Mouse (Mus musculus): ENCODE results near the gene Arhgef26. TPM values are rescaled to one million over a fixed set of nuclear protein-coding genes. Genes with fewer than 3 reads are reported as not detected.
A peak's percentile ranks its signal among the peaks of the same experiment; 100 is the strongest.

The Arhgef26 gene
- polyA plus RNA-seq, 2 experiments from 2014 or later, result 0.08 to 0.53 TPM

DNA sequence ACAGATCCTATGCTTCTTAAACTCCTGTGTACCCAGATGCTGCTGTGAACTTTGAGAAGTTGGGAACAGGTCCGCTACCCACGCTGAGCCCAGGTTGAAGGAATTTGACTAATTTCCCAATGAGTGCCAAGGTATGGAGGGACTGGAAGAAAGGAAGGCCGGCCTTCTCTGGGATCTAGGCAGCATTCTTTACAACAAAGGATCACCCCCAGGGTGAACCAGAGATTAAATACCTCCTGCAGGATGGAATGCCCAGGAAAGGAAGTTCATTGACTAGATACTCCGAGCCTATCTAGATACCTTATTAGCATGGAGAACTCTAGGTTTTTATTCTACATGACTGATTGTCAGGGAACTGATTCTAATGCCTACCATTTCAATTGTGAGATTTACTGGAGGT, 114.8 kb downstream of the Arhgef26 start:
- no peak for ATAC-seq

DNA sequence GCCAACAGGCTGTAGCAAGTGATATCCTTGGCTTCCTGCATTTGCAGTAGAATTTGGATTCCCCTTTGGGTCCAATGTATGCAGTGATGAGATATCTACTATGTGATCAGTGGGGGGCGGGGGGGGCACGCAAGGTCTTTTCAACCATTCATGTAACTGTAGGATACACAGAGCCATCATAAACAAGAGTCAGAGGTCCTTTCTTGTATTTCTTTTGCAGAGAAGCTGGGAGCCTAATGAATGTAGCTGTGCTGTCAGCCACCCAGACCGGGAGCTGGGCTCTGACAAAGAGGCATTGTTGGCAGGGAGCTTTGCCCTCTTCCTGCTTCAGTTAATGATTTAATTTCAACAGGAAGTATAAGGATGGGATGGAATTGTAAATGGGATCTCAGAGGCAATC, 116.0 kb downstream of the Arhgef26 start:
- ATAC-seq, result no peak

- no peak for ATAC-seq
These were observed 117.7 kb downstream of the Arhgef26 start for GRCm38 (mm10) chr3:62455854-62456253.

DNA sequence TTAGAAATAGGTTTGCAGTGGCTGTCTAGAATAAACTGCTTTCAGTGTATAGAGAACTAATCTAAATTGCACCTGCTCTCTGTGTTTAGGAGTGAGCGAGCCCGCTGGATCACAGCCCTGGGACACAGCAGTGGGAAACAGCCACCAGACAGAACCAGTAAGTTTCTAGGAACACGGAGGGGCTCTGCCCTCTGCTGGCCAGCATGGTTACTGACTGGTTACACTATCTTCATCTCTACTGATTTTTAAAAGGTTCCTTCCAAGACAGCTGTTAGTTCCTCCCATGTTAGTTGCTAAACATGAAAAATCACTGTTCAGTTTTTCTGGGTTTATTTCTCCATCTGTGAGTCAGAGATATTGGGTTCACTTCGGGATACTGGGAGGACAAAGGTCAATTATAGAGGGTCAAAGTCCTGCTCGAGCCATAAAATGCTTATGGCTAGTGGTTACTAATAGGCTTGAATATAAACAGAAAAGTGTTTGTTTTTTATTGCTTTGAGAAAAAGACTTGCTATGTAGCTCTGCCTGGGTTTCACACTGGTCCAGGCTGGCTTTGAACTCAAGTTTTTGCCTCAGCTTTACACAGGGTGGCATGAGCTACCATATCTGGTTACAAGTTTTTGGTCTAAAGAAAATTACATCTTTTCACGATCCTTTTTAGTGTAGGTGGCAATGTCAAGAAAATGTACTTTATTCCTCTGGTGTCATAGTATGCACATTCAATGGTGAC, 120.3 kb downstream of the Arhgef26 start:
- ATAC-seq, result peak; percentile 82

GRCm38 (mm10) chr3:62459483-62459882, 121.3 kb downstream of the Arhgef26 start:
- ATAC-seq, result no peak

DNA sequence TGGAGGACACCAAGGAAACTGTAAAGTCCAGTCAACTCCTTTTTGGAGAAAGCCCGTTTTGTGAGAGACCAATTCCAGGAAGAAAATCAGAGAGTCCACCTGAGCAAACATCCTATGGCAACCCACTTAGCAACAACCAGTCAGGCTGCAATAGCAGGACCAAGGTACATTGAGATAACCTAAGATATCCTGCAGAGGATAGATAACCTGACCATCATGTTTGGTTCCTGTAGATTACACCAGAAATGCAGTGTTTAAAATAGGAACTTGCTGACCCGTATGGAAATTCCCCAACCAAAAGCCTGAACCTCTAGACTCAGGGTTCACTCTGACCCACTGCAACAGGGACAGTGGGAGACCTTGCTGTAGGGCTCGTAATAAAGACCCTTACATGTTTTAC, 126.1 kb downstream of the Arhgef26 start:
- ATAC-seq, result no peak

GRCm38 (mm10) chr3:62470179-62470578, 132.0 kb downstream of the Arhgef26 start:
- ATAC-seq, result no peak

GRCm38 (mm10) chr3:62484340-62484739, 146.2 kb downstream of the Arhgef26 start:
- no peak for ATAC-seq

GRCm38 (mm10) chr3:62492568-62492967, 154.4 kb downstream of the Arhgef26 start:
- ATAC-seq, result no peak

DNA sequence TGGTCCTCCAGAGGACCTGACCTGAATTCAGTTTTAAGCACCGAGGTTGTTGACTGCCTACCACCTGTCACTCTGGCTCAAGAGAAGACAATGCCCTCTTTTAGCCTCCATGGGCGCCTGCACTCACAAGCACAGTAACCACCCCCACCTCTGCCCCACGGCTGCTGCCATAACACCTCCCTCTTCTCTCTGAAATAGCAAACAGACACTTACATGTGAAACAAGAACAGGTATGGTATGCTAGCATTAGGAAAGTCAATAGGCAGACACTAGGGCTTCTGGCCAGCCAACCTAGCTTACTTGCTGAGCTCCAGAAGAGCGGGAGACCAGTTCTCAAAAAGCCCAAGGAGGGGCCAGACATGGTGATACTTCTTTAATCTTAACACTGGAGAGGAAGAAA, 161.2 kb downstream of the Arhgef26 start:
- ATAC-seq, result no peak

- no peak for ATAC-seq
These were observed 167.2 kb downstream of the Arhgef26 start for GRCm38 (mm10) chr3:62505166-62505900.

GRCm38 (mm10) chr3:62506488-62507205, 168.5 kb downstream of the Arhgef26 start, which contains the start of gene Dhx36:
Gene Dhx36, minus strand, starts transcription at chr3:62507004.
- peak; percentile 98 for ATAC-seq

GRCm38 (mm10) chr3:62507206-62507647, 169.1 kb downstream of the Arhgef26 start:
- no peak for ATAC-seq

Other genes starting within 250 kb of the Arhgef26 start
- gene Dhx36, start 168.7 kb downstream of the Arhgef26 start, polyA plus RNA-seq (2017; shearing (Covaris generic)), result 10 to 100 TPM; 17.6 to 22.3 TPM

All from activated CD4-positive, CD25-positive, alpha-beta regulatory T cell, adult 4 months (primary cell).